Mouse (Mus musculus): Measurements from ENCODE around the gene Tspan32. TPM values are rescaled to one million over a fixed set of nuclear protein-coding genes. Genes with fewer than 3 reads are reported as not detected.

Gene Tspan32
- polyA plus RNA-seq, 1 experiment from 2014 or later, result 0.28 TPM

DNA sequence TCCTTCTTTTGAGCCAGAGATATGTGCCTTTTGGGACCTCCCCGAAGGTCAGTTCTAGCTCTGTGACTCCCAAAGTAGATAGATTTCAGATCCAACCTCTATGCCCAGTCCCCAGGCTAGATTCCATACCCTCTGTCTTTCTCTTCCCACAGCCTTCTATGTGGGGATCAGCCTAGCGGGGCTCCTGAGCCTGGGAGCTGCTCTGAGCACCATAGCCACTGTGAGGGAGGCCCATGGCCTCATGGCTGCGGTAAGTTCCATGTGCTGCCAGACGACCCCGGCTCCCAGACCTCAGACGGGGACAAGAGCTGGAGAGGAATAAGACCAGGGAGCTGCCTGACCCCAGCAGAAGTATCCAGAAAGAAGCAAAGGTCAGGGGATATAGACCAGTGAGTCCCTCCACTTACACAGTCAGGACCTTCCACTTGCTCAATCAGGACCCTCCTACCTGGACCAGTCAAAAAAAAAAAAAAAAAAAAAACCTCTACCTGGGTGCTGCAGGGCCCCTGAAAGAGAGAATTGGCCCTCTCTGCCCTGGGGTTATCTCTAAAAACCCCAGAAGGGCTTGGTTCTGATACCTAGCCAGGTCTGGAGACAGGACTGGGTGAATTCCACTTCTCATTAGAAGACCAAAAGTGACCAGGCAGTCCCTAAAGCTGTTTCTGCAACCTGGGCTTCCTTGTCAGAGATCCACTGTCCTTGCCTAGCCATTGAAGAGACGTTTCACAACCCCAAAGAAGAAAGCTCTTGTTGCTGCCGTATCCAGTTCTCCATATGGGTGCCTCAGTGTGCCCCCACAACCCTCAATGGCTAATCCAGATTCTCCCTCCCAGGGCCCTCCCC, 2.1 kb downstream of the Tspan32 start:
- WGBS, result 88% methylated on average over 8 of the region's 8 CpGs
- H3K27me3 ChIP-seq (replicated peaks; ENCODE audit: control insufficient read depth, insufficient read depth, low read length), result no peaks in the 10 kb centered on the region
- no peak overlapping the region; the same call in 1 of the 2 replicates for H3K27ac ChIP-seq (ENCODE audit: low read depth, low read length)
- H3K4me3 ChIP-seq (ENCODE audit: low read length), result no peak overlapping the region
- H3K9ac ChIP-seq (ENCODE audit: low read depth, low read length), result no peak overlapping the region
- no peaks in the 10 kb centered on the region for H3K36me3 ChIP-seq (ENCODE audit: control insufficient read depth, insufficient read depth, low read length)
- peaks cover 9% of the 10 kb centered on the region; the same call in 1 of the 2 replicates for H3K4me1 ChIP-seq (ENCODE audit: control insufficient read depth, insufficient read depth, low read depth, low read length)
- H3K9me3 ChIP-seq (ENCODE audit: control insufficient read depth, low read length), result no peaks in the 10 kb centered on the region
- no peak for ATAC-seq
- no peak overlapping the region for H3K4me2 ChIP-seq (ENCODE audit: low read length)

- peak overlapping the region; percentile 60 for H3K27ac ChIP-seq (ENCODE audit: low read depth, low read length)
- no peak overlapping the region for H3K4me2 ChIP-seq (ENCODE audit: low read length)
- 39% methylated on average over 17 of the region's 17 CpGs for WGBS
- H3K4me3 ChIP-seq (ENCODE audit: low read length), result no peak overlapping the region
- no peaks in the 10 kb centered on the region for H3K36me3 ChIP-seq (ENCODE audit: control insufficient read depth, insufficient read depth, low read length)
- no peaks in the 10 kb centered on the region for H3K9me3 ChIP-seq (ENCODE audit: control insufficient read depth, low read length)
- H3K4me1 ChIP-seq (ENCODE audit: control insufficient read depth, insufficient read depth, low read depth, low read length), result peaks cover 13% of the 10 kb centered on the region; the same call in 1 of the 2 replicates
- peak overlapping the region; percentile 8; the same call in 1 of the 2 replicates for H3K9ac ChIP-seq (ENCODE audit: low read depth, low read length)
- peak; percentile 88 for ATAC-seq
- no peaks in the 10 kb centered on the region for H3K27me3 ChIP-seq (replicated peaks; ENCODE audit: control insufficient read depth, insufficient read depth, low read length)
Measured at GRCm38 (mm10) chr7:143007599-143008369, 2.9 kb downstream of the Tspan32 start.

GRCm38 (mm10) chr7:143008370-143008926, 3.6 kb downstream of the Tspan32 start:
- H3K9me3 ChIP-seq (ENCODE audit: control insufficient read depth, low read length), result no peaks in the 10 kb centered on the region
- ATAC-seq, result peak; percentile 28
- peak overlapping the region; percentile 60 for H3K27ac ChIP-seq (ENCODE audit: low read depth, low read length)
- H3K9ac ChIP-seq (ENCODE audit: low read depth, low read length), result peak overlapping the region; percentile 8; the same call in 1 of the 2 replicates
- WGBS, result 57% methylated on average over 8 of the region's 8 CpGs
- no peak overlapping the region for H3K4me3 ChIP-seq (ENCODE audit: low read length)
- H3K4me2 ChIP-seq (ENCODE audit: low read length), result no peak overlapping the region
- peaks cover 15% of the 10 kb centered on the region; the same call in 1 of the 2 replicates for H3K4me1 ChIP-seq (ENCODE audit: control insufficient read depth, insufficient read depth, low read depth, low read length)
- H3K27me3 ChIP-seq (replicated peaks; ENCODE audit: control insufficient read depth, insufficient read depth, low read length), result no peaks in the 10 kb centered on the region
- H3K36me3 ChIP-seq (ENCODE audit: control insufficient read depth, insufficient read depth, low read length), result no peaks in the 10 kb centered on the region

GRCm38 (mm10) chr7:143008996-143009665, 4.3 kb downstream of the Tspan32 start:
- Histone ChIP-seq H3K4me2 (ENCODE audit: low read length) (no peak overlapping the region), H3K4me1 (ENCODE audit: control insufficient read depth, insufficient read depth, low read depth, low read length) (peaks cover 20% of the 10 kb centered on the region; the same call in 1 of the 2 replicates), H3K27me3 (replicated peaks; ENCODE audit: control insufficient read depth, insufficient read depth, low read length) (no peaks in the 10 kb centered on the region), H3K9me3 (ENCODE audit: control insufficient read depth, low read length) (no peaks in the 10 kb centered on the region), H3K9ac (ENCODE audit: low read depth, low read length) (no peak overlapping the region), H3K36me3 (ENCODE audit: control insufficient read depth, insufficient read depth, low read length) (no peaks in the 10 kb centered on the region), H3K4me3 (ENCODE audit: low read length) (no peak overlapping the region), H3K27ac (ENCODE audit: low read depth, low read length) (peak overlapping the region; percentile 72)
- ATAC-seq, result peak; percentile 46; the same call in 1 of the 2 replicates
- WGBS, result 52% methylated on average over 3 of the region's 4 CpGs

DNA sequence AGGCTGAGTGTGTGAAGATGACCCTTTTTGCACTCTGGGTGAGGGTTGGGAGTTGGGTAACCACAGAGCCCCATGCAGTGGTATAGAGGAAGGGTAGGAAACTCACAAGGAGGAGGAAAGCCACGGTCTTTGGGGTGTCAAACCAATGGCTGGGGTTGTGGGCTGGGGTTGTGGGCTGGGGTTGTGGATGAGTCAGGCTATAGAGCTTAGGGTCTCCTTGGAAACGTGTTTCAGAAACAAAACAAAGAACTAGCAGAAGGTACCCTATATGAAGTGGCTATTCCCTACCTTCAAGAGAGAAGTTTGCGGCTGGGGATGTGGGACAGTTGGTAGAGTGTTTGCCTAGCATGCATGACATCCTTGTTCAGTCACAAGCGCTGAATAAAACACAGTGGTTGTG, 5.2 kb downstream of the Tspan32 start:
- ATAC-seq, result no peak
- Histone ChIP-seq H3K36me3 (ENCODE audit: control insufficient read depth, insufficient read depth, low read length) (no peaks in the 10 kb centered on the region), H3K27ac (ENCODE audit: low read depth, low read length) (no peak overlapping the region), H3K4me3 (ENCODE audit: low read length) (no peak overlapping the region), H3K4me2 (ENCODE audit: low read length) (no peak overlapping the region), H3K9ac (ENCODE audit: low read depth, low read length) (no peak overlapping the region), H3K27me3 (replicated peaks; ENCODE audit: control insufficient read depth, insufficient read depth, low read length) (no peaks in the 10 kb centered on the region), H3K4me1 (ENCODE audit: control insufficient read depth, insufficient read depth, low read depth, low read length) (peaks cover 20% of the 10 kb centered on the region; the same call in 1 of the 2 replicates), H3K9me3 (ENCODE audit: control insufficient read depth, low read length) (no peaks in the 10 kb centered on the region)
- 79% methylated on average over 4 of the region's 4 CpGs for WGBS

GRCm38 (mm10) chr7:143011226-143011625, 6.4 kb downstream of the Tspan32 start:
- peaks cover 27% of the 10 kb centered on the region for H3K4me1 ChIP-seq (ENCODE audit: control insufficient read depth, insufficient read depth, low read depth, low read length)
- ATAC-seq, result no peak
- WGBS, result 79% methylated on average over 1 of the region's 1 CpGs

DNA sequence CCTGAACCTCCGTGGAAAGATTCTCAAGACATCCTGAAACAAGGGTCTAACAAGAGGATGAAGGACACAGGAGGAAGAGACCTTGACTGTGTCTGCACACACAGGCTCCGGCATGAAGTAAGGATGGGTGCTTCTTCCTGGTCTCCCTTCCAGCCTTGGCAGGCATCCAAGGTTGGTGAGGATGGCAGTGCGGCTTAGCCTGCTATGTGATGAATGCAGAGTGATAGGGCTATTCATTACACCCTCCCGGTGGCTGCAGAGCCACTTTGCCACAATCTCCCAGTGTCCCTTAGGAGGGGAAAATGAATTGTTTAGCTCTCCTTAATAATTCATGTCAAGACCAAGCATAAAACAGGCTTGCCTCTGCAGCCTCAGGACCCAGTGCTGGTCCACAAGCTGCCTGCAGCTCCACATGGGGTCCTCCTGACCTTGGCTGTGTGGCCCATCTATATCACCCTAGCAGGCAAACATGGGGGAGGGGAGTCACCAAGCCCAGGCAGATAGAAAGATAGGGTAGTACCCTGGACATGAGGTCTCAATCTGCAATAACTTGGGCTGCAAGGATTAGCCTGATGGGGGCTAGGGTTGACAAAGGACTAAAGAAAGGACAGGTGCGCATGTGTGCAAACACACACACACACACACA, 7.5 kb downstream of the Tspan32 start:
- Histone ChIP-seq H3K9ac (ENCODE audit: low read depth, low read length) (no peak overlapping the region), H3K36me3 (ENCODE audit: control insufficient read depth, insufficient read depth, low read length) (no peaks in the 10 kb centered on the region), H3K27ac (ENCODE audit: low read depth, low read length) (peak overlapping the region; percentile 21; the same call in 1 of the 2 replicates), H3K27me3 (replicated peaks; ENCODE audit: control insufficient read depth, insufficient read depth, low read length) (no peaks in the 10 kb centered on the region), H3K4me2 (ENCODE audit: low read length) (no peak overlapping the region), H3K4me3 (ENCODE audit: low read length) (no peak overlapping the region), H3K9me3 (ENCODE audit: control insufficient read depth, low read length) (no peaks in the 10 kb centered on the region), H3K4me1 (ENCODE audit: control insufficient read depth, insufficient read depth, low read depth, low read length) (peaks cover 29% of the 10 kb centered on the region)
- 50% methylated on average over 5 of the region's 5 CpGs for WGBS
- no peak for ATAC-seq

More at GRCm38 (mm10) chr7:143011226-143011625, 6.4 kb downstream of the Tspan32 start:
- Histone ChIP-seq H3K9ac (ENCODE audit: low read depth, low read length) (no peak overlapping the region), H3K27ac (ENCODE audit: low read depth, low read length) (no peak overlapping the region), H3K27me3 (replicated peaks; ENCODE audit: control insufficient read depth, insufficient read depth, low read length) (no peaks in the 10 kb centered on the region), H3K36me3 (ENCODE audit: control insufficient read depth, insufficient read depth, low read length) (no peaks in the 10 kb centered on the region), H3K4me3 (ENCODE audit: low read length) (no peak overlapping the region), H3K9me3 (ENCODE audit: control insufficient read depth, low read length) (no peaks in the 10 kb centered on the region), H3K4me2 (ENCODE audit: low read length) (no peak overlapping the region)

DNA sequence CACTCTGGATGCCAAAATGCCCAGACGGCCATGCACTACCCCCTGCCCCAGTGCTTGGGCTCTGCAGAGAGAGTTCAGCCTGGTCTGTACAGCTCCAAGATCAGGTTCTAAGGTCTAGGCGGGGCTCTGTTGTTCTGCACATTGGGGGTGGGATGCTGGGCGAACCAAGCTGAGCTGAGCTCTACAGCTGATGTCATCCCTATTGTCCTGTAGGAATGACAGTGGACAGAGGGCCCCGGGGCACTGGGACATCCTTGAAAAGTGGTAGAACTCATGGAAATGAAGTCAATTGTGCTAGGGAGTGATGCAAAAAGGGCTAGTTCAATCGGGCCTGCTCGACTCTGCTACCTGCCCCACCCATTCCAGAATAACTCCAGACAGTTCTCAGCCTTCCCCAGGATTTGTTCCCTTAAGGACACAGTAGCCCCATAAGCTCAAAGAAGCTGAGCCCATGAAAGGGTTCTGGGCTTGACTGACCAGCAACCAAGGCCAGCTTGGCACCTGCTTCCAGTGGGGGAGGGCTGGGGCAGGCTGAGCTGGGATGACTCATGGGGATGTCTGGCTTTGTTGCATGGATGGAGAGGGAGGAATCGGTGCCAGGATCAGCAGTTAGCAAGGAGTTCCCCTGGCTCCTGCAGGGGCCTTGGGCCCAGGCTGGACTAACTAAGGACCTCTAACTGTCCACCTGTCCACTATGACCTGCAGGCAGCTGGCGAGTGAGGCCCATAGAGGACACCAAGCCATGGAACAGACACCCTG, 8.8 kb downstream of the Tspan32 start:
- 67% methylated on average over 8 of the region's 8 CpGs for WGBS
- peak overlapping the region; percentile 9 for H3K27ac ChIP-seq (ENCODE audit: low read depth, low read length)
- 0 out of 2 replicates have a peak, but pooled peaks have one; percentile 23 for ATAC-seq

More for the DNA sequence above, 8.8 kb downstream of the Tspan32 start:
- Histone ChIP-seq H3K4me1 (ENCODE audit: control insufficient read depth, insufficient read depth, low read depth, low read length) (peaks cover 21% of the 10 kb centered on the region), H3K36me3 (ENCODE audit: control insufficient read depth, insufficient read depth, low read length) (no peaks in the 10 kb centered on the region), H3K27me3 (replicated peaks; ENCODE audit: control insufficient read depth, insufficient read depth, low read length) (no peaks in the 10 kb centered on the region), H3K4me2 (ENCODE audit: low read length) (no peak overlapping the region), H3K4me3 (ENCODE audit: low read length) (no peak overlapping the region), H3K9me3 (ENCODE audit: control insufficient read depth, low read length) (no peaks in the 10 kb centered on the region), H3K9ac (ENCODE audit: low read depth, low read length) (no peak overlapping the region)

All from hindbrain, embryonic 16.5 days (tissue).